ENCODE assay signal across 8 mouse cellular contexts in genomic region chr5:43868711-43869600, GRCm38 (mm10). TPM values are rescaled to one million over a fixed set of nuclear protein-coding genes. Genes with fewer than 3 reads are reported as not detected.
A peak's percentile ranks its signal among the peaks of the same experiment; 100 is the strongest.
DNase-seq lines count a peak whose midpoint lies in the region; TF ChIP-seq lines count a peak whose summit lies in the region.

No protein-coding gene starts in this region.

- intact Hi-C loops in heart, postnatal 10 days (cut with DNase I): loop anchor here (2.0 kb wide), 1 partner anchor 14 kb away; no protein-coding TSS in a partner anchor

- peak overlapping the region; percentile 70 for H3K4me3 ChIP-seq in bone marrow, adult 2 months (replicated peaks; ENCODE audit: control insufficient read depth, low read depth, low read length)

- TF ChIP-seq POLR2A in bone marrow, adult 2 months (IDR thresholded peaks at IDR 0.05; ENCODE audit: borderline replicate concordance, control insufficient read depth, low read depth, low read length): no peak

- peak overlapping the region; percentile 90 for H3K27ac ChIP-seq in bone marrow, adult 2 months (ENCODE audit: control insufficient read depth, insufficient read depth, low read depth, low read length, poor library complexity)

- no peak; the same call in 1 of the 2 replicates for TF ChIP-seq CTCF in bone marrow, adult 2 months (IDR thresholded peaks at IDR 0.05; ENCODE audit: control insufficient read depth, insufficient read depth, low read length)

- peak; percentile 96 for DNase-seq in ES-CJ7 (ENCODE audit: low read depth, low spot score)
- peak; percentile 40 for DNase-seq in fibroblast of lung, adult 2 months (ENCODE audit: low read depth)
- DNase-seq in heart, postnatal 10 days: peak; percentile 48 to 54
- DNase-seq in kidney, postnatal 14 days: peak; percentile 46
- peak; percentile 27 for DNase-seq in lung, postnatal 14 days
- DNase-seq in ovary, postnatal 36 days (ENCODE audit: low spot score): peak; percentile 20
- peak; percentile 3 to 21 for DNase-seq in urinary bladder, postnatal 36 days (ENCODE audit: low spot score in 2 of 2)

- H3K4me1 ChIP-seq in bone marrow, adult 2 months (ENCODE audit: control insufficient read depth, insufficient read depth, low read length): peaks cover 5% of the 10 kb centered on the region

- WGBS in bone marrow, adult 2 months: 6% methylated on average over 28 of the region's 28 CpGs

RNA-seq across cellular contexts. Expression of gene Cd38, which starts 0.6 kb away (rescaled TPM):
- 4.1 and 5.7 TPM in 2 replicates for polyA plus RNA-seq in bone marrow, adult 2 months (2011; ENCODE audit: insufficient read depth, insufficient read length, low replicate concordance, missing spikeins)
- total RNA-seq in heart, postnatal 10 days (2021): 10 to 100 TPM; 10.5 to 12.7 TPM

RNA-seq across cellular contexts. Expression of gene Gm7879, which starts 44.0 kb away (rescaled TPM):
- not detected in 2 replicates for polyA plus RNA-seq in bone marrow, adult 2 months (2011; ENCODE audit: insufficient read depth, insufficient read length, low replicate concordance, missing spikeins)
- 10 to 100 TPM in 1 of 2 experiments, 1 to 10 TPM in 1; 8.9 to 10.7 TPM for total RNA-seq in heart, postnatal 10 days (2021)

RNA-seq across cellular contexts. Expression of gene Fbxl5, which starts 47.5 kb away (rescaled TPM):
- polyA plus RNA-seq in bone marrow, adult 2 months (2011; ENCODE audit: insufficient read depth, insufficient read length, low replicate concordance, missing spikeins): 10.3 and 22.8 TPM in 2 replicates
- 10 to 100 TPM; 32.0 to 37.0 TPM for total RNA-seq in heart, postnatal 10 days (2021)

RNA-seq across cellular contexts. Expression of gene Bst1, which starts 50.3 kb away (rescaled TPM):
- 4.7 and 26.2 TPM in 2 replicates for polyA plus RNA-seq in bone marrow, adult 2 months (2011; ENCODE audit: insufficient read depth, insufficient read length, low replicate concordance, missing spikeins)
- under 1 TPM; 0.96 to 0.99 TPM for total RNA-seq in heart, postnatal 10 days (2021)

Comparison
In these comparisons a context has a peak if more than half of its experiments do, and no peak if none do; other contexts are left out.
1. Peak in every context shown above with its lines: DNase-seq, H3K4me3 ChIP-seq and H3K27ac ChIP-seq.
2. DNase-seq: peak in every context shown above with its lines; median percentile 96 in ES-CJ7; 51 in heart, postnatal 10 days; 46 in kidney, postnatal 14 days; 40 in fibroblast of lung, adult 2 months; 27 in lung, postnatal 14 days; 20 in ovary, postnatal 36 days; 12 in urinary bladder, postnatal 36 days.